Mouse (Mus musculus) megakaryocyte, embryonic 14.5 days (primary cell): ENCODE measurements at regions not wholly inside any gene's neighbourhood (a gene's known extent, or its start where the extent isn't known, plus 50 kb on each side); places are given as distances from the start of the nearest gene placed in this dataset.

Experiments
- FLI1 ChIP-seq: IDR thresholded peaks from 2 replicates; pipeline ENCODE4 v1.6.1; 2012; ENCODE audit warnings: low read length, inconsistent platforms, mixed read lengths
- GATA1 ChIP-seq: IDR thresholded peaks from 3 replicates; pipeline ENCODE4 v1.6.1; 2012; ENCODE audit warnings: mixed read lengths, low read length, inconsistent platforms, borderline replicate concordance

- TF ChIP-seq FLI1: no peak
- TF ChIP-seq GATA1: no peak
Observed at GRCm38 (mm10) chr8:10793670-10794366, 214.4 kb downstream of the Irs2 start.
